Mouse (Mus musculus): Measurements from ENCODE around the gene Pxmp4. TPM values are rescaled to one million over a fixed set of nuclear protein-coding genes. Genes with fewer than 3 reads are reported as not detected.

The Pxmp4 gene
- polyA plus RNA-seq, 1 experiment from 2014 or later = 32.4 TPM

GRCm38 (mm10) chr2:154558264-154559039 lies 45.1 kb downstream of the Pxmp4 start, which contains the start of gene Necab3:
TSS of gene Necab3 (minus strand) at chr2:154558890.
- peak; percentile 15; the same call in 1 of the 2 replicates for ATAC-seq (ENCODE audit: insufficient read depth, low FRiP score)
- H3K9me3 ChIP-seq (replicated peaks; ENCODE audit: control insufficient read depth, low read length) = no peaks in the 10 kb centered on the region
- H3K9ac ChIP-seq (ENCODE audit: low read length) = peak within 1 kb of the TSS; percentile 47
- 8% methylated on average over 34 of the region's 34 CpGs for whole genome bisulfite sequencing
- peaks cover 14% of the 10 kb centered on the region for H3K4me1 ChIP-seq (ENCODE audit: control insufficient read depth, insufficient read depth, low read length)
- peak within 1 kb of the TSS; percentile 52 for H3K4me2 ChIP-seq (ENCODE audit: low read depth, low read length)
- no peaks in the 10 kb centered on the region for H3K27me3 ChIP-seq (ENCODE audit: control insufficient read depth, insufficient read depth, low read length)
- no peak within 1 kb of the TSS for H3K27ac ChIP-seq (ENCODE audit: low read length)
- peaks cover 16% of the 10 kb centered on the region for H3K36me3 ChIP-seq (ENCODE audit: control insufficient read depth, insufficient read depth, low read length)
- H3K4me3 ChIP-seq (replicated peaks; ENCODE audit: low read length) = peak within 1 kb of the TSS; percentile 30

- WGBS = 40% methylated on average over 5 of the region's 5 CpGs
- Histone ChIP-seq H3K4me1 (ENCODE audit: control insufficient read depth, insufficient read depth, low read length) (peaks cover 18% of the 10 kb centered on the region), H3K36me3 (ENCODE audit: control insufficient read depth, insufficient read depth, low read length) (peaks cover 8% of the 10 kb centered on the region; the same call in 1 of the 2 replicates), H3K27ac (ENCODE audit: low read length) (no peak overlapping the region), H3K9ac (ENCODE audit: low read length) (no peak overlapping the region), H3K9me3 (replicated peaks; ENCODE audit: control insufficient read depth, low read length) (no peaks in the 10 kb centered on the region), H3K4me2 (ENCODE audit: low read depth, low read length) (no peak overlapping the region), H3K4me3 (replicated peaks; ENCODE audit: low read length) (no peak overlapping the region), H3K27me3 (ENCODE audit: control insufficient read depth, insufficient read depth, low read length) (0 out of 2 replicates have a peak, but pooled peaks cover under 1% of the 10 kb centered on the region)
- ATAC-seq (ENCODE audit: insufficient read depth, low FRiP score) = no peak; the same call in 1 of the 2 replicates
These were observed 46.2 kb downstream of the Pxmp4 start for GRCm38 (mm10) chr2:154557184-154557832.

GRCm38 (mm10) chr2:154555235-154555634 lies 48.3 kb downstream of the Pxmp4 start:
- H3K27me3 ChIP-seq (ENCODE audit: control insufficient read depth, insufficient read depth, low read length) = peaks cover 20% of the 10 kb centered on the region
- no peak overlapping the region for H3K9ac ChIP-seq (ENCODE audit: low read length)
- H3K9me3 ChIP-seq (replicated peaks; ENCODE audit: control insufficient read depth, low read length) = no peaks in the 10 kb centered on the region
- H3K4me1 ChIP-seq (ENCODE audit: control insufficient read depth, insufficient read depth, low read length) = peaks cover 20% of the 10 kb centered on the region
- 79% methylated on average over 6 of the region's 6 CpGs for WGBS
- no peaks in the 10 kb centered on the region for H3K36me3 ChIP-seq (ENCODE audit: control insufficient read depth, insufficient read depth, low read length)
- no peak overlapping the region for H3K27ac ChIP-seq (ENCODE audit: low read length)
- H3K4me2 ChIP-seq (ENCODE audit: low read depth, low read length) = no peak overlapping the region
- H3K4me3 ChIP-seq (replicated peaks; ENCODE audit: low read length) = no peak overlapping the region
- ATAC-seq (ENCODE audit: insufficient read depth, low FRiP score) = no peak

- H3K4me1 ChIP-seq (ENCODE audit: control insufficient read depth, insufficient read depth, low read length) = peaks cover 10% of the 10 kb centered on the region; the same call in 1 of the 2 replicates
- no peaks in the 10 kb centered on the region for H3K9me3 ChIP-seq (replicated peaks; ENCODE audit: control insufficient read depth, low read length)
- WGBS = 24% methylated on average over 27 of the region's 27 CpGs
- peak overlapping the region; percentile 41 for H3K9ac ChIP-seq (ENCODE audit: low read length)
- H3K27ac ChIP-seq (ENCODE audit: low read length) = no peak overlapping the region
- H3K4me3 ChIP-seq (replicated peaks; ENCODE audit: low read length) = peak overlapping the region; percentile 17
- peak overlapping the region; percentile 42 for H3K4me2 ChIP-seq (ENCODE audit: low read depth, low read length)
- H3K36me3 ChIP-seq (ENCODE audit: control insufficient read depth, insufficient read depth, low read length) = no peaks in the 10 kb centered on the region
- H3K27me3 ChIP-seq (ENCODE audit: control insufficient read depth, insufficient read depth, low read length) = peaks cover 20% of the 10 kb centered on the region
- ATAC-seq (ENCODE audit: insufficient read depth, low FRiP score) = peak; percentile 31; the same call in 1 of the 2 replicates
These were observed 51.0 kb downstream of the Pxmp4 start for GRCm38 (mm10) chr2:154552424-154552907.

GRCm38 (mm10) chr2:154551927-154552326 lies 51.6 kb downstream of the Pxmp4 start:
- peak; percentile 1; the same call in 1 of the 2 replicates for ATAC-seq (ENCODE audit: insufficient read depth, low FRiP score)
- H3K27ac ChIP-seq (ENCODE audit: low read length) = no peak overlapping the region
- no peaks in the 10 kb centered on the region for H3K9me3 ChIP-seq (replicated peaks; ENCODE audit: control insufficient read depth, low read length)
- H3K4me3 ChIP-seq (replicated peaks; ENCODE audit: low read length) = peak overlapping the region; percentile 17
- WGBS = 41% methylated on average over 21 of the region's 21 CpGs
- H3K4me2 ChIP-seq (ENCODE audit: low read depth, low read length) = peak overlapping the region; percentile 42
- 0 out of 2 replicates have a peak overlapping the region, but pooled peaks have one; percentile 41 for H3K9ac ChIP-seq (ENCODE audit: low read length)
- peaks cover 10% of the 10 kb centered on the region; the same call in 1 of the 2 replicates for H3K4me1 ChIP-seq (ENCODE audit: control insufficient read depth, insufficient read depth, low read length)
- peaks cover 20% of the 10 kb centered on the region for H3K27me3 ChIP-seq (ENCODE audit: control insufficient read depth, insufficient read depth, low read length)
- H3K36me3 ChIP-seq (ENCODE audit: control insufficient read depth, insufficient read depth, low read length) = no peaks in the 10 kb centered on the region

GRCm38 (mm10) chr2:154551476-154551875 lies 52.0 kb downstream of the Pxmp4 start, which contains the start of gene Actl10:
TSS of gene Actl10 (plus strand) at chr2:154551776.
- H3K27ac ChIP-seq (ENCODE audit: low read length) = no peak within 1 kb of the TSS
- H3K4me1 ChIP-seq (ENCODE audit: control insufficient read depth, insufficient read depth, low read length) = peaks cover 10% of the 10 kb centered on the region; the same call in 1 of the 2 replicates
- ATAC-seq (ENCODE audit: insufficient read depth, low FRiP score) = no peak
- H3K4me2 ChIP-seq (ENCODE audit: low read depth, low read length) = peak within 1 kb of the TSS; percentile 42
- WGBS = 87% methylated on average over 4 of the region's 4 CpGs
- no peaks in the 10 kb centered on the region for H3K9me3 ChIP-seq (replicated peaks; ENCODE audit: control insufficient read depth, low read length)
- no peaks in the 10 kb centered on the region for H3K36me3 ChIP-seq (ENCODE audit: control insufficient read depth, insufficient read depth, low read length)
- peak within 1 kb of the TSS; percentile 41 for H3K9ac ChIP-seq (ENCODE audit: low read length)
- H3K4me3 ChIP-seq (replicated peaks; ENCODE audit: low read length) = peak within 1 kb of the TSS; percentile 17
- peaks cover 20% of the 10 kb centered on the region for H3K27me3 ChIP-seq (ENCODE audit: control insufficient read depth, insufficient read depth, low read length)

GRCm38 (mm10) chr2:154550937-154551336 lies 52.6 kb downstream of the Pxmp4 start:
- H3K36me3 ChIP-seq (ENCODE audit: control insufficient read depth, insufficient read depth, low read length) = no peaks in the 10 kb centered on the region
- H3K4me2 ChIP-seq (ENCODE audit: low read depth, low read length) = no peak overlapping the region
- 76% methylated on average over 2 of the region's 2 CpGs for WGBS
- H3K4me1 ChIP-seq (ENCODE audit: control insufficient read depth, insufficient read depth, low read length) = peaks cover 10% of the 10 kb centered on the region; the same call in 1 of the 2 replicates
- no peak overlapping the region for H3K4me3 ChIP-seq (replicated peaks; ENCODE audit: low read length)
- no peak overlapping the region for H3K27ac ChIP-seq (ENCODE audit: low read length)
- no peak for ATAC-seq (ENCODE audit: insufficient read depth, low FRiP score)
- no peak overlapping the region for H3K9ac ChIP-seq (ENCODE audit: low read length)
- peaks cover 20% of the 10 kb centered on the region for H3K27me3 ChIP-seq (ENCODE audit: control insufficient read depth, insufficient read depth, low read length)
- no peaks in the 10 kb centered on the region for H3K9me3 ChIP-seq (replicated peaks; ENCODE audit: control insufficient read depth, low read length)

- peaks cover 20% of the 10 kb centered on the region for H3K27me3 ChIP-seq (ENCODE audit: control insufficient read depth, insufficient read depth, low read length)
- peaks cover 10% of the 10 kb centered on the region; the same call in 1 of the 2 replicates for H3K4me1 ChIP-seq (ENCODE audit: control insufficient read depth, insufficient read depth, low read length)
- H3K27ac ChIP-seq (ENCODE audit: low read length) = no peak overlapping the region
- peak overlapping the region; percentile 64; the same call in 1 of the 2 replicates for H3K9ac ChIP-seq (ENCODE audit: low read length)
- H3K4me2 ChIP-seq (ENCODE audit: low read depth, low read length) = peak overlapping the region; percentile 63
- no peak for ATAC-seq (ENCODE audit: insufficient read depth, low FRiP score)
- H3K4me3 ChIP-seq (replicated peaks; ENCODE audit: low read length) = peak overlapping the region; percentile 45
- H3K9me3 ChIP-seq (replicated peaks; ENCODE audit: control insufficient read depth, low read length) = no peaks in the 10 kb centered on the region
- WGBS = 15% methylated on average over 20 of the region's 20 CpGs
- no peaks in the 10 kb centered on the region for H3K36me3 ChIP-seq (ENCODE audit: control insufficient read depth, insufficient read depth, low read length)
These were observed 53.7 kb downstream of the Pxmp4 start for GRCm38 (mm10) chr2:154549886-154550189.

Measured in stomach, embryonic 16.5 days (tissue).